Mouse (Mus musculus) pancreas, adult 10 weeks (tissue): ENCODE data around the gene Arfgef3. TPM values are rescaled to one million over a fixed set of nuclear protein-coding genes. Genes with fewer than 3 reads are reported as not detected.

Experiments
- polyA plus RNA-seq: library from polyadenylated mRNA; stranded (reverse); fragments of 350-450 nt; fragmentation: Illumina TruSeq; extraction: RNeasy Lipid Tissue Mini Kit (QIAGEN cat#74804); gene quantifications from one replicate; pipeline ENCODE4 v1.2.3, GENCODE M21; 2015; ENCODE audit warnings: low read depth, low replicate concordance; ENCODE audit not compliant: insufficient read depth

Gene Arfgef3
- 2.9 TPM for polyA plus RNA-seq

DNA sequence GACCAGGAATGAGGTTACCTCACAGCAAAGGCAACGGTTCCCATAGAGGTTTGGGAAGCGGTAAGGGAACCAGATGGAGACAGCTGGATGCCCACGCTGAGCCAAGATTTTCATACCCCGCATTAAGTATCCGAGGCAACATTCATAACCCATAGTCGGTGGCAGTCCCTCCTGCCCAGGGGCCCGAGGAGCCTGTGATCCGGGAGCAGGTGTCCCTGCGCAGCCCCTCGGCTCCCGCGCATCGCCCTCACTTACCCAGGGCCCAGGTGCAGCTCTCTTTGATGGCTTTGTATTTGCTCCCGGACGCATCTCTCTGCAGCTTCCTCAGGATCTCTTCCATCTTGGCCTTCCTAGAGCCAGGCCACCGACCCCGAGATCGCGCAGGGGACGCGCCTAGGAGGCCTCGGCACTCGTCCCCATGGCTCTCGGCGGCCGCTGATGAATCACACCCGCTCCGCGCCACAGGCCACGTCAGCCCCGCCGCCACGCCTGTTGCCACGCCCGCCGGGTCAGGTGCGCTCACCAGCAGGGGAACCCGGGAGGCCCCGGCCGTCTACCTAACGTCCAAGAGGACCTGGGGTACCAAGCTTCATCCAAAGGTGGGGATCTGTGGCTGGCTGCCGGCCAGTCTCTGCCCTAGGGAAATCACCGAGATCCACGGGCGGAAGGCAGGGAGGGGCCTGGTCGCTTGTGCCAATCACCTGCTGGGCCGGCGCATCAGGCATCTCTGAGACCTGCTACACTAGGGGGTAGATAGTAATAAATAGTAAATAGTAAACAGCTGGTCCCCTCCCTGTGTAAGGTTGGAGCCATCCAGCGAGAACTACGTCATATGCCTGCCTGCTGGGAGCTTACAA lies at the start of gene Arfgef3:
Gene Arfgef3 (minus strand): TSS at position 664 of the 857 bp plus-strand sequence.

DNA sequence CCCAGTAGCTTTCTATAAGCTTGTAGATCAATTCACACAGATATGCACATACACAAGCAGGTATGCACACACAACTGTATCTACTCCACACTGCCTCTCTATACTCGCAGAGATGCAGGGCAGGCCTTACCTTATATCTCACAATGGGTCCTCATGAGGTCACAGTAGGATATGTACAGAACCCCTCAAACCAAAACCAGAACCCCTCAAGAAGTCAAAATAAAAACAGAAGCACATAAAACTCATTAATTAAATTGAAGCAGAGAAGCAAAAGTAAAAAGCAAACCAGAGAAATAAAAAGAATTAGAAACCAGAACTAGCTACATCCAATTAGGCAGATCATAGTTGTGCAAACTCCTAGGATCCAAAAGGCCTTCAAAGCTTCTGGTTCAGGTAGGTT lies 42.9 kb upstream of the Arfgef3 start, which contains the start of gene Gm4922:
Gene Gm4922 (minus strand): TSS at position 101 of the 400 bp plus-strand sequence.

DNA sequence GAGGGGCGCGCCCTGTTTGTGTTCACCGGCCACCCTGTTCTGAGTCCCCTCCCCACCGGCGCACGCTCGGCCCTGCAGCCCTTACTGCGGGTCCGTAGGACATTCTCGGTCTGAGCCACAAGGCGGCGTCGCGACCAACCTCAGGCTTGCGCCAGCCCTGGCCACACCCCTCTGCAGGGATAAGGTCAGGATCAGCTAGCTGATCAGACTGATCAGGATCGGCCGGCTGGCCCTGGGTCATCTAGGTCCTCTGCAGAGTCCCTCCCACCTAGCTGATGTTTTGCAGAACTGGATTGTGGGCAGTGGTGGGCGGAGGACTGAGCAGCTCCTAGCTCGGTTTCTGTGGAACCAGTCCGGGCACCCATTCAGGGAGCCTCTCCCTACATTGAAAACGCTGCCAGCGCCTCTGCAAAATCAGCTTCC lies 197.9 kb downstream of the Arfgef3 start, which contains the start of gene Hebp2:
Gene Hebp2 (minus strand): TSS at position 264 of the 423 bp plus-strand sequence.

Other genes with a start within 250 kb of the Arfgef3 start
- gene Hebp2, start 197.9 kb downstream of the Arfgef3 start, polyA plus RNA-seq: 0.54 TPM
- not detected for gene Gm4922, start 42.8 kb upstream of the Arfgef3 start, polyA plus RNA-seq
- 9.2 TPM for gene Perp, start 101.1 kb upstream of the Arfgef3 start, polyA plus RNA-seq